Mouse (Mus musculus): ENCODE results near the gene Slc37a3. TPM values are rescaled to one million over a fixed set of nuclear protein-coding genes. Genes with fewer than 3 reads are reported as not detected.
"Not testable (repeated sequence)": the region's sequence is repeated elsewhere in the genome, so short reads cannot be mapped to it uniquely, and the experiment has no call there.

The Slc37a3 gene
- polyA plus RNA-seq, 1 experiment from 2014 or later, result 36.6 TPM

GRCm38 (mm10) chr6:39379749-39380148 is 2.3 kb upstream of the Slc37a3 start:
- no peak for TF ChIP-seq CTCF (IDR thresholded peaks at IDR 0.05; ENCODE audit: low read depth)
- Histone ChIP-seq H3K36me3 (ENCODE audit: insufficient read depth) (no peaks in the 10 kb centered on the region), H3K9me3 (ENCODE audit: low read depth, low read length) (no peaks in the 10 kb centered on the region), H3K27me3 (ENCODE audit: insufficient read depth, low read length) (peaks cover 3% of the 10 kb centered on the region; the same call in 1 of the 2 replicates), H3K9ac (no peak overlapping the region), H3K4me3 (ENCODE audit: low read depth, low read length) (no peak overlapping the region), H3K27ac (ENCODE audit: low read depth) (no peak overlapping the region), H3K4me1 (ENCODE audit: insufficient read depth) (no peaks in the 10 kb centered on the region), H3K4me2 (no peak overlapping the region)
- no peak for DNase-seq
- ATAC-seq (ENCODE audit: insufficient read depth), result no peak
- WGBS, result 74% methylated on average over 8 of the region's 8 CpGs

- H3K27me3 ChIP-seq (ENCODE audit: insufficient read depth, low read length), result peaks cover 3% of the 10 kb centered on the region; the same call in 1 of the 2 replicates
- WGBS, result 44% methylated on average over 4 of the region's 4 CpGs
- no peak overlapping the region for H3K27ac ChIP-seq (ENCODE audit: low read depth)
- no peak for TF ChIP-seq CTCF (IDR thresholded peaks at IDR 0.05; ENCODE audit: low read depth)
- H3K4me1 ChIP-seq (ENCODE audit: insufficient read depth), result no peaks in the 10 kb centered on the region
- H3K4me2 ChIP-seq, result no peak overlapping the region
- no peaks in the 10 kb centered on the region for H3K36me3 ChIP-seq (ENCODE audit: insufficient read depth)
- DNase-seq, result no peak
- H3K9me3 ChIP-seq (ENCODE audit: low read depth, low read length), result no peaks in the 10 kb centered on the region
- H3K9ac ChIP-seq, result no peak overlapping the region
- no peak for ATAC-seq (ENCODE audit: insufficient read depth)
- H3K4me3 ChIP-seq (ENCODE audit: low read depth, low read length), result no peak overlapping the region
Observed at GRCm38 (mm10) chr6:39379224-39379623, 1.7 kb upstream of the Slc37a3 start.

GRCm38 (mm10) chr6:39378161-39378835 is 823 bp upstream of the Slc37a3 start:
- not testable (repeated sequence) for H3K36me3 ChIP-seq (ENCODE audit: insufficient read depth); ATAC-seq (ENCODE audit: insufficient read depth); H3K27me3 ChIP-seq (ENCODE audit: insufficient read depth, low read length); H3K9ac ChIP-seq; DNase-seq; H3K4me3 ChIP-seq (ENCODE audit: low read depth, low read length); H3K9me3 ChIP-seq (ENCODE audit: low read depth, low read length); H3K4me1 ChIP-seq (ENCODE audit: insufficient read depth); H3K27ac ChIP-seq (ENCODE audit: low read depth); H3K4me2 ChIP-seq
- 68% methylated on average over 13 of the region's 13 CpGs for WGBS

- no peak for TF ChIP-seq CTCF (IDR thresholded peaks at IDR 0.05; ENCODE audit: low read depth)
- 12% methylated on average over 9 of the region's 9 CpGs for WGBS
Observed at GRCm38 (mm10) chr6:39376775-39377174, 700 bp downstream of the Slc37a3 start.

GRCm38 (mm10) chr6:39373301-39373955 is 4.0 kb downstream of the Slc37a3 start:
- no peak for ATAC-seq (ENCODE audit: insufficient read depth)
- TF ChIP-seq CTCF (IDR thresholded peaks at IDR 0.05; ENCODE audit: low read depth), result no peak

More at GRCm38 (mm10) chr6:39376775-39377174, 700 bp downstream of the Slc37a3 start:
- DNase-seq (peak; percentile 22), ATAC-seq (ENCODE audit: insufficient read depth) (no peak)
- no peaks in the 10 kb centered on the region for H3K36me3 ChIP-seq (ENCODE audit: insufficient read depth)
- H3K4me1 ChIP-seq (ENCODE audit: insufficient read depth), result no peaks in the 10 kb centered on the region
- H3K4me2 ChIP-seq, result peak overlapping the region; percentile 76
- no peaks in the 10 kb centered on the region for H3K9me3 ChIP-seq (ENCODE audit: low read depth, low read length)
- peaks cover 3% of the 10 kb centered on the region; the same call in 1 of the 2 replicates for H3K27me3 ChIP-seq (ENCODE audit: insufficient read depth, low read length)
- H3K27ac ChIP-seq (ENCODE audit: low read depth), result no peak overlapping the region
- peak overlapping the region; percentile 88 for H3K4me3 ChIP-seq (ENCODE audit: low read depth, low read length)
- peak overlapping the region; percentile 87 for H3K9ac ChIP-seq

GRCm38 (mm10) chr6:39372727-39373126 is 4.7 kb downstream of the Slc37a3 start:
- H3K4me1 ChIP-seq (ENCODE audit: insufficient read depth), result no peaks in the 10 kb centered on the region
- TF ChIP-seq CTCF (IDR thresholded peaks at IDR 0.05; ENCODE audit: low read depth), result no peak
- no peak overlapping the region for H3K27ac ChIP-seq (ENCODE audit: low read depth)
- DNase-seq (peak; percentile 41), ATAC-seq (ENCODE audit: insufficient read depth) (no peak)
- WGBS, result 21% methylated on average over 7 of the region's 7 CpGs
- no peak overlapping the region for H3K4me3 ChIP-seq (ENCODE audit: low read depth, low read length)
- H3K9me3 ChIP-seq (ENCODE audit: low read depth, low read length), result no peaks in the 10 kb centered on the region
- no peaks in the 10 kb centered on the region for H3K36me3 ChIP-seq (ENCODE audit: insufficient read depth)
- H3K27me3 ChIP-seq (ENCODE audit: insufficient read depth, low read length), result no peaks in the 10 kb centered on the region
- no peak overlapping the region for H3K4me2 ChIP-seq
- H3K9ac ChIP-seq, result no peak overlapping the region

More at GRCm38 (mm10) chr6:39373301-39373955, 4.0 kb downstream of the Slc37a3 start:
- H3K36me3 ChIP-seq (ENCODE audit: insufficient read depth), result no peaks in the 10 kb centered on the region
- H3K4me3 ChIP-seq (ENCODE audit: low read depth, low read length), result no peak overlapping the region
- no peaks in the 10 kb centered on the region for H3K9me3 ChIP-seq (ENCODE audit: low read depth, low read length)
- H3K4me1 ChIP-seq (ENCODE audit: insufficient read depth), result no peaks in the 10 kb centered on the region
- DNase-seq, result peak; percentile 17
- no peaks in the 10 kb centered on the region for H3K27me3 ChIP-seq (ENCODE audit: insufficient read depth, low read length)
- H3K27ac ChIP-seq (ENCODE audit: low read depth), result no peak overlapping the region
- no peak overlapping the region for H3K9ac ChIP-seq
- whole genome bisulfite sequencing, result 47% methylated on average over 4 of the region's 4 CpGs
- no peak overlapping the region for H3K4me2 ChIP-seq

GRCm38 (mm10) chr6:39372042-39372441 is 5.4 kb downstream of the Slc37a3 start:
- no peak overlapping the region for H3K4me3 ChIP-seq (ENCODE audit: low read depth, low read length)
- TF ChIP-seq CTCF (IDR thresholded peaks at IDR 0.05; ENCODE audit: low read depth), result no peak
- H3K4me1 ChIP-seq (ENCODE audit: insufficient read depth), result no peaks in the 10 kb centered on the region
- H3K27me3 ChIP-seq (ENCODE audit: insufficient read depth, low read length), result no peaks in the 10 kb centered on the region
- no peak for ATAC-seq (ENCODE audit: insufficient read depth)
- no peaks in the 10 kb centered on the region for H3K9me3 ChIP-seq (ENCODE audit: low read depth, low read length)
- no peak for DNase-seq
- no peak overlapping the region for H3K4me2 ChIP-seq
- H3K36me3 ChIP-seq (ENCODE audit: insufficient read depth), result no peaks in the 10 kb centered on the region
- no peak overlapping the region for H3K27ac ChIP-seq (ENCODE audit: low read depth)
- H3K9ac ChIP-seq, result no peak overlapping the region

Measured in lung, embryonic 14.5 days (tissue).